Mouse (Mus musculus) ES-Bruce4 (cell line): ENCODE measurements around the gene Fstl4. TPM values are rescaled to one million over a fixed set of nuclear protein-coding genes. Genes with fewer than 3 reads are reported as not detected.
"Not testable (repeated sequence)": the region's sequence is repeated elsewhere in the genome, so short reads cannot be mapped to it uniquely, and the experiment has no call there.

Source experiments
- H3K27ac ChIP-seq: 2 replicates; pipeline ENCODE4 v1.5.1; 2012; ENCODE audit warnings: low read length, inconsistent platforms; ENCODE audit not compliant: insufficient read depth
- H3K27me3 ChIP-seq: 2 replicates; pipeline ENCODE4 v1.6.1; 2012; ENCODE audit warnings: mild to moderate bottlenecking, low read length, inconsistent platforms; ENCODE audit not compliant: control insufficient read depth, poor library complexity, insufficient read depth, severe bottlenecking
- H3K36me3 ChIP-seq: 2 replicates; pipeline ENCODE4 v1.6.1; 2012; ENCODE audit warnings: inconsistent platforms, mild to moderate bottlenecking, low read length, moderate library complexity; ENCODE audit not compliant: control insufficient read depth, poor library complexity, insufficient read depth, severe bottlenecking
- H3K4me1 ChIP-seq: one replicate; pipeline ENCODE4 v1.8.1; 2011; ENCODE audit warnings: low read length; ENCODE audit not compliant: control insufficient read depth, insufficient read depth
- H3K4me3 ChIP-seq: 2 replicates; pipeline ENCODE4 v1.5.1; 2011; ENCODE audit warnings: low read depth, mild to moderate bottlenecking, low read length
- H3K9ac ChIP-seq: 2 replicates; pipeline ENCODE4 v1.6.1; 2012; ENCODE audit warnings: low read depth, mild to moderate bottlenecking, inconsistent platforms; ENCODE audit not compliant: poor library complexity, severe bottlenecking
- H3K9me3 ChIP-seq: replicated peaks from 2 replicates; pipeline ENCODE4 v1.6.1; 2012; ENCODE audit warnings: mild to moderate bottlenecking, low read length, inconsistent platforms; ENCODE audit not compliant: control insufficient read depth, poor library complexity, insufficient read depth, severe bottlenecking
- CTCF ChIP-seq: IDR thresholded peaks from one replicate; pipeline ENCODE4 v1.8.1; 2011; ENCODE audit warnings: low read depth, low read length
- EP300 ChIP-seq: IDR thresholded peaks from 2 replicates; pipeline ENCODE4 v1.6.1; 2011; ENCODE audit warnings: low read depth, low read length; ENCODE audit not compliant: insufficient read depth
- POLR2A ChIP-seq: IDR thresholded peaks from one replicate; pipeline ENCODE4 v1.8.1; 2011; ENCODE audit warnings: low read length; ENCODE audit not compliant: insufficient read depth
- polyA plus RNA-seq: library from polyadenylated mRNA; stranded (reverse); fragments of >200 nt; gene quantifications from 2 replicates; pipeline ENCODE4 v1.2.4, GENCODE M21; 2011; ENCODE audit warnings: low read depth; ENCODE audit not compliant: missing spikeins, insufficient read depth, insufficient read length

Fstl4 gene
- polyA plus RNA-seq, 1 experiment = not detected

- no peaks in the 10 kb centered on the region for H3K4me1 ChIP-seq
- no peaks in the 10 kb centered on the region for H3K27me3 ChIP-seq
- no peak for TF ChIP-seq POLR2A
- TF ChIP-seq CTCF = peak; percentile 20
- H3K27ac ChIP-seq = no peak overlapping the region
- H3K36me3 ChIP-seq = no peaks in the 10 kb centered on the region
- no peaks in the 10 kb centered on the region for H3K9me3 ChIP-seq
- H3K9ac ChIP-seq = no peak overlapping the region
- H3K4me3 ChIP-seq = no peak overlapping the region
Measured at GRCm38 (mm10) chr11:53085367-53085766, 320.9 kb downstream of the Fstl4 start.

DNA sequence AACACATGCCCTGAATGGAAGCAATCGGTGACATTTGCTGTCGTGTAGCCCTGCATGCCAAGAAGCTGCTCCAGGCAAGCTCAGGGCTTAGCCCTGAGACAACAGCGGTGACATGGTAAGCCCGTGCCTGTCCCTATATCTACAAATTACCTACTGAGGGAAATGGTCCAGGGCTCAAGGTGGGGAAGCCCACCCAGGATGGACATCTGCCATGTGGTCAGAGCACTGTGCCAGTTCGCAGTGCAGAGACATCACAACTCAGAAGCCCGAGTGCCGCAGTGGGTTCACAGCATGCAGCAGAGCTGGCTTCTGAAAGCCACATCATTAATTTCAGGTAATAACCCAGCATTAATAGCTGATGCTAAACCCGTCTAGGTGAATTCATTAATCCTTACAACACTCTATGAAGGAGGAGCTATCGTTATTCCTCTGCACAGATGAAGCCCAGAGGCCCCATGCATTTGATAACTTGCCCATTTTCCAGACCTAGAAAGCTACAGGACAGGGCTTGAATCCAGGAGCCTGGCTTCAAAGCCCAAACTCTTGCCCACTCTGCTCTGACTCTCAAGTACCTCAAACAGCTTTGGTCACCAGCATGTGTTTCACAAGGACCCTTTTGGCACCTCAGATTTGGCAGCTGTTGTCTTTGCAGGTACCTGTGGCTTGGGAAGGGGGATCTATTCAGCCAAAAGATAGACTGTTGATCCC, 321.6 kb downstream of the Fstl4 start:
- Histone ChIP-seq H3K9me3 (no peaks in the 10 kb centered on the region), H3K27ac (no peak overlapping the region), H3K27me3 (no peaks in the 10 kb centered on the region), H3K4me1 (no peaks in the 10 kb centered on the region), H3K4me3 (no peak overlapping the region), H3K9ac (no peak overlapping the region), H3K36me3 (no peaks in the 10 kb centered on the region)
- TF ChIP-seq POLR2A = no peak
- TF ChIP-seq EP300 = no peak
- TF ChIP-seq CTCF = no peak

DNA sequence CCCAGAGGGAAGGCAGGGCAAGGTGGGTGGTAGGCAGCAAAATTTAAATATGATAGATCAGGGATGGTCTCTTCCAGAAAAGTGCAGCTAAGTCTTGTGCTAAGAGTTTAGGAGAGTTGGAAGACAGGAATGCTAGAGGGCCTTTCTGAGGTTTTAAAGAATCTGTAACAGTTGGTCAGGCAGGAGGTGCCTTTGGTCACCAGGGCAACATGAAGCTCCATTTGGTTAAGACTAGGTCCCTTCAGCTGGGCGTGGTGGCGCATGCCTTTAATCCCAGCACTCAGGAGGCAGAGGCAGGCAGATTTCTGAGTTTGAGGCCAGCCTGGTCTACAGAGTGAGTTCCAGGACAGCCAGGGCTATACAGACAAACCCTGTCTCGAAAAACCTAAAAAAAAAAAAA, 323.5 kb downstream of the Fstl4 start:
- H3K36me3 ChIP-seq, H3K4me1 ChIP-seq, H3K9ac ChIP-seq, H3K27ac ChIP-seq, H3K4me3 ChIP-seq, H3K27me3 ChIP-seq, H3K9me3 ChIP-seq: not testable (repeated sequence)

DNA sequence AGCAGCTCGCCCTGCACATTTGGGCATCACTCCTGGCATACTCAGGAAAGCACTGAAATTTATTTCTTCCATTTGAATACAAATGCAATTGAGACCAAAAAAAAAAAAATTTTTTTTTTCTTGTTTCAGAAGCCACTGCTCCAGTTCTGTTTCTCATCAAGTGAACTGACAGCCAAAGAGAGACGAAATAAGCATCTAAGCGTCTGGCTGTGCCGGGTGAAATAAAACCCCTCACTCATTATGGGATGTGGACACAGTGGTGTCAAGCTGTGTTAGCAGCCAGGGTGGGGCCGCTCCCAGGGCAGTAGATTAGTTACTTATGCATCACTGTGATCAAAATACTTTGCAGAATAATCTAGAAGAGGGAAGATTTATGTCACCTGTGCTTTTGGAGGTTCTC, 327.2 kb downstream of the Fstl4 start:
- TF ChIP-seq EP300 (no peak), CTCF (no peak), POLR2A (no peak)
- Histone ChIP-seq H3K4me1 (no peaks in the 10 kb centered on the region), H3K9ac (no peak overlapping the region), H3K27me3 (no peaks in the 10 kb centered on the region), H3K9me3 (no peaks in the 10 kb centered on the region), H3K27ac (no peak overlapping the region), H3K4me3 (no peak overlapping the region), H3K36me3 (no peaks in the 10 kb centered on the region)

DNA sequence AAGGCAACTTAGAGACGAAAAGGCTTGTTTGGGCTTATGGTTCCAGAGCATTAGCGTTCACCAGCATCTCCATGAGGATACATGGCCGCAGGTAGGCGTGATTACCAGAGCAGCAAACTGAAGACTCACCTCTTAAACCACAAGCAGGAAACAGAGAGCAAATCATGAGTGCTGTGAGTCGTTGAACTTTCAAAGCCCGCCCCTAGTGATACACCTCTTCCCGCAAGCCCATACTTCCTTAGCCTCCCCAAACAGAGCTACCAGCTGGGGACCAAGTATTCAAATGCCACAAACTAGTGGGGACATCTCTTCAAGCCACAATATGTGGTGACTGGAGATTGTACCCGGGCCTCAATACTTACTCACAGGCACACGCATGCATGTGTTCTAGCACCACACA, 332.4 kb downstream of the Fstl4 start:
- H3K9ac ChIP-seq = no peak overlapping the region
- no peak for TF ChIP-seq POLR2A
- no peak for TF ChIP-seq CTCF
- TF ChIP-seq EP300 = no peak
- H3K36me3 ChIP-seq = no peaks in the 10 kb centered on the region

DNA sequence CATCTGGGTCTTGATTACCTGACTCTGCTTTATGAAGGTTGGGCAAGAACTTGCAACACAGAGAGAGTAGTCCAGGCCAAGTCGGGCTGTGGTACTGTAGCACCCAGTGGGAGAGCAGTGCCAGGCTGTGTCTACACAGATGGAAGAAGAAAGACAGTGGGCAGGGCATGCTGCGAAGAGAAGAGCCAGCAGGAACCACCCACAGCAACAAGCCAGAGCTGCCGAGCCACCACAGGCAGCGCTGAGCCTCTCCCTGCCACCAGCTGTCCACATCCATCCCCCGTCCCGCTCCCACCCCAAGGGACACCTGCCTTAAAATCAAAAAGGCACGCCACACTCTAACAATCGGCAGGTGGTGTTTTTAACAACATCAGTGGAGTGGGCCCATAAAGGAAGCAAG, 332.9 kb downstream of the Fstl4 start:
- H3K27me3 ChIP-seq = no peaks in the 10 kb centered on the region
- no peak overlapping the region for H3K9ac ChIP-seq
- no peaks in the 10 kb centered on the region for H3K4me1 ChIP-seq
- no peaks in the 10 kb centered on the region for H3K9me3 ChIP-seq
- no peaks in the 10 kb centered on the region for H3K36me3 ChIP-seq
- no peak for TF ChIP-seq EP300
- TF ChIP-seq CTCF = no peak
- no peak for TF ChIP-seq POLR2A
- no peak overlapping the region for H3K4me3 ChIP-seq
- no peak overlapping the region for H3K27ac ChIP-seq

More for the DNA sequence above, 332.4 kb downstream of the Fstl4 start:
- H3K9me3 ChIP-seq = no peaks in the 10 kb centered on the region
- H3K4me3 ChIP-seq = no peak overlapping the region
- no peaks in the 10 kb centered on the region for H3K4me1 ChIP-seq
- no peaks in the 10 kb centered on the region for H3K27me3 ChIP-seq
- no peak overlapping the region for H3K27ac ChIP-seq
